Mouse (Mus musculus) activated CD4-positive, CD25-positive, alpha-beta regulatory T cell, adult 4 months (primary cell): Measurements from ENCODE around the gene Usp8. TPM values are rescaled to one million over a fixed set of nuclear protein-coding genes. Genes with fewer than 3 reads are reported as not detected.

Source experiments
- polyA plus RNA-seq, 2 experiments: library from polyadenylated mRNA; unstranded; fragments of 100-300 nt; shearing (Covaris generic); gene quantifications; one replicate each; pipeline ENCODE4 v1.2.1; 2017

The Usp8 gene
- polyA plus RNA-seq, 2 experiments from 2014 or later = 36.0 to 37.8 TPM

Other genes starting within 250 kb of the Usp8 start
- gene Atp8b4, start 206.7 kb upstream of the Usp8 start, polyA plus RNA-seq = 1 to 10 TPM; 1.4 to 2.8 TPM
- gene Slc27a2, start 154.9 kb upstream of the Usp8 start, polyA plus RNA-seq = not detected
- 1 to 10 TPM in 1 of 2 experiments, under 1 TPM in 1; 0.19 to 1.2 TPM for gene Hdc, start 88.0 kb upstream of the Usp8 start, polyA plus RNA-seq
- gene Gabpb1, start 31.0 kb upstream of the Usp8 start, polyA plus RNA-seq = 10 to 100 TPM; 50.1 to 58.3 TPM
- 10 to 100 TPM in 1 of 2 experiments, 1 to 10 TPM in 1; 3.5 to 12.6 TPM for gene Usp50, start 76.1 kb downstream of the Usp8 start, polyA plus RNA-seq
- gene Trpm7, start 168.9 kb downstream of the Usp8 start, polyA plus RNA-seq = 10 to 100 TPM; 49.8 to 55.8 TPM
- gene Sppl2a, start 225.9 kb downstream of the Usp8 start, polyA plus RNA-seq = 10 to 100 TPM; 63.4 to 75.3 TPM